Mouse (Mus musculus) ES-Bruce4 (cell line): ENCODE measurements around the gene Scamp5. TPM values are rescaled to one million over a fixed set of nuclear protein-coding genes. Genes with fewer than 3 reads are reported as not detected.

ENCODE experiments used
- H3K27ac ChIP-seq: 2 replicates; pipeline ENCODE4 v1.5.1; 2012; ENCODE audit warnings: low read length, inconsistent platforms; ENCODE audit not compliant: insufficient read depth
- H3K27me3 ChIP-seq: 2 replicates; pipeline ENCODE4 v1.6.1; 2012; ENCODE audit warnings: mild to moderate bottlenecking, low read length, inconsistent platforms; ENCODE audit not compliant: control insufficient read depth, poor library complexity, insufficient read depth, severe bottlenecking
- H3K36me3 ChIP-seq: 2 replicates; pipeline ENCODE4 v1.6.1; 2012; ENCODE audit warnings: inconsistent platforms, mild to moderate bottlenecking, low read length, moderate library complexity; ENCODE audit not compliant: control insufficient read depth, poor library complexity, insufficient read depth, severe bottlenecking
- H3K4me1 ChIP-seq: one replicate; pipeline ENCODE4 v1.8.1; 2011; ENCODE audit warnings: low read length; ENCODE audit not compliant: control insufficient read depth, insufficient read depth
- H3K4me3 ChIP-seq: 2 replicates; pipeline ENCODE4 v1.5.1; 2011; ENCODE audit warnings: low read depth, mild to moderate bottlenecking, low read length
- H3K9ac ChIP-seq: 2 replicates; pipeline ENCODE4 v1.6.1; 2012; ENCODE audit warnings: low read depth, mild to moderate bottlenecking, inconsistent platforms; ENCODE audit not compliant: poor library complexity, severe bottlenecking
- H3K9me3 ChIP-seq: replicated peaks from 2 replicates; pipeline ENCODE4 v1.6.1; 2012; ENCODE audit warnings: mild to moderate bottlenecking, low read length, inconsistent platforms; ENCODE audit not compliant: control insufficient read depth, poor library complexity, insufficient read depth, severe bottlenecking
- CTCF ChIP-seq: IDR thresholded peaks from one replicate; pipeline ENCODE4 v1.8.1; 2011; ENCODE audit warnings: low read depth, low read length
- EP300 ChIP-seq: IDR thresholded peaks from 2 replicates; pipeline ENCODE4 v1.6.1; 2011; ENCODE audit warnings: low read depth, low read length; ENCODE audit not compliant: insufficient read depth
- POLR2A ChIP-seq: IDR thresholded peaks from one replicate; pipeline ENCODE4 v1.8.1; 2011; ENCODE audit warnings: low read length; ENCODE audit not compliant: insufficient read depth
- polyA plus RNA-seq: library from polyadenylated mRNA; stranded (reverse); fragments of >200 nt; gene quantifications from 2 replicates; pipeline ENCODE4 v1.2.4, GENCODE M21; 2011; ENCODE audit warnings: low read depth; ENCODE audit not compliant: missing spikeins, insufficient read depth, insufficient read length

The Scamp5 gene
- polyA plus RNA-seq, 1 experiment = 31.1 TPM

- Histone ChIP-seq H3K36me3 (no peaks in the 10 kb centered on the region), H3K27me3 (no peaks in the 10 kb centered on the region), H3K4me1 (no peaks in the 10 kb centered on the region), H3K9ac (no peak overlapping the region), H3K27ac (no peak overlapping the region), H3K4me3 (no peak overlapping the region), H3K9me3 (peaks cover 23% of the 10 kb centered on the region)
- TF ChIP-seq CTCF (no peak), EP300 (no peak), POLR2A (no peak)
These were observed 65.3 kb downstream of the Scamp5 start for GRCm38 (mm10) chr9:57402318-57403251.

DNA sequence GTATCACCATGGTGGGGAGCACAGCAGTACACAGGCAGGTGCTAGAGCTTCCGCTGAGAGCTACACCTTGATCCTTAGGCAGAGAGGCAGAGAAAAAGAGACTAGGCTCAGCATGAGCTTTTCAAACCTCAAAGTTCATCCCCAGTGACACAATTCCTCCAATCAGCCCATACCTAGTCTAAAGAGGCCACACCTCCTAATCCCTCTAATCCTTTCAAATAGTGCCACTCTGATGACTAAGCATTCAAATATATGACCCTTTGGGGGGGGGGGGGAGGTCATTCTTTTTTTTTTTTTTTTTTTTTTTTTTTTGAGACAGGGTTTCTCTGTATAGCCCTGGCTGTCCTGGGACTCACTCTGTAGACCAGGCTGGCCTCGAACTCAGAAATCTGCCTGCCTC is 69.1 kb downstream of the Scamp5 start:
- Histone ChIP-seq H3K9me3 (peaks cover 19% of the 10 kb centered on the region), H3K4me3 (no peak overlapping the region), H3K9ac (no peak overlapping the region), H3K27ac (no peak overlapping the region), H3K36me3 (no peaks in the 10 kb centered on the region), H3K27me3 (no peaks in the 10 kb centered on the region), H3K4me1 (no peaks in the 10 kb centered on the region)
- TF ChIP-seq CTCF = no peak
- TF ChIP-seq POLR2A = no peak
- no peak for TF ChIP-seq EP300

- Histone ChIP-seq H3K36me3 (no peaks in the 10 kb centered on the region), H3K27ac (no peak overlapping the region), H3K4me3 (no peak overlapping the region), H3K9me3 (0 out of 2 replicates have a peak, but pooled peaks cover 2% of the 10 kb centered on the region), H3K9ac (no peak overlapping the region), H3K27me3 (no peaks in the 10 kb centered on the region), H3K4me1 (no peaks in the 10 kb centered on the region)
- TF ChIP-seq CTCF (no peak), EP300 (no peak), POLR2A (no peak)
These were observed 75.0 kb downstream of the Scamp5 start for GRCm38 (mm10) chr9:57392892-57393291.

Other genes with a start within 250 kb of the Scamp5 start
- not detected in 2 replicates for gene Trcg1, start 231.5 kb downstream of the Scamp5 start, polyA plus RNA-seq
- gene 1700017B05Rik, start 205.4 kb downstream of the Scamp5 start, polyA plus RNA-seq = 45.4 and 48.0 TPM in 2 replicates
- 35.6 and 39.8 TPM in 2 replicates for gene Ppcdc, start 27.9 kb downstream of the Scamp5 start, polyA plus RNA-seq
- gene Rpp25, start 36.0 kb upstream of the Scamp5 start, polyA plus RNA-seq = 14.3 and 17.6 TPM in 2 replicates
- 490 and 512 TPM in 2 replicates for gene Cox5a, start 53.2 kb upstream of the Scamp5 start, polyA plus RNA-seq
- 9.0 and 11.8 TPM in 2 replicates for gene Fam219b, start 69.5 kb upstream of the Scamp5 start, polyA plus RNA-seq
- gene Mpi, start 84.7 kb upstream of the Scamp5 start, polyA plus RNA-seq = 39.1 TPM in 2 replicates
- gene Scamp2, start 92.9 kb upstream of the Scamp5 start, polyA plus RNA-seq = 26.6 and 31.0 TPM in 2 replicates
- 10.1 TPM in 2 replicates for gene Ulk3, start 121.4 kb upstream of the Scamp5 start, polyA plus RNA-seq
- gene Cplx3, start 138.2 kb upstream of the Scamp5 start, polyA plus RNA-seq = not detected in 2 replicates
- gene Lman1l, start 152.7 kb upstream of the Scamp5 start, polyA plus RNA-seq = not detected in 2 replicates
- gene Csk, start 185.6 kb upstream of the Scamp5 start, polyA plus RNA-seq = 30.7 and 35.5 TPM in 2 replicates
- gene Cyp1a2, start 215.6 kb upstream of the Scamp5 start, polyA plus RNA-seq = 0.37 TPM in 1 of 2 replicates, not detected in the other
- 1.2 and 1.8 TPM in 2 replicates for gene Cyp1a1, start 219.9 kb upstream of the Scamp5 start, polyA plus RNA-seq
- 22.0 and 26.3 TPM in 2 replicates for gene Edc3, start 240.5 kb upstream of the Scamp5 start, polyA plus RNA-seq